Mouse (Mus musculus) lung, postnatal 0 days (tissue): ENCODE data around the gene Tbx3.

Experiments used
- CTCF ChIP-seq: IDR thresholded peaks from 2 replicates; pipeline ENCODE4 v1.5.1; 2016; ENCODE audit warnings: antibody characterized with exemption, mild to moderate bottlenecking
- EP300 ChIP-seq: IDR thresholded peaks from 2 replicates; pipeline ENCODE4 v1.6.1; 2016; ENCODE audit warnings: antibody characterized with exemption, mild to moderate bottlenecking, control low read depth

- TF ChIP-seq EP300: no peak
- TF ChIP-seq CTCF: no peak
Observed at GRCm38 (mm10) chr5:119661474-119661873, 9.0 kb upstream of the Tbx3 start.
